Mouse (Mus musculus): Measurements from ENCODE around the gene Oosp2. TPM values are rescaled to one million over a fixed set of nuclear protein-coding genes. Genes with fewer than 3 reads are reported as not detected.

Oosp2 gene
- not detected for total RNA-seq (2021)

GRCm38 (mm10) chr19:11660459-11660858 lies at the start of gene Oosp2:
Gene Oosp2, minus strand, starts transcription at chr19:11660559.
- no peak for DNase-seq (ENCODE audit: low spot score in 2 of 2)
- intact Hi-C loops (cut with DNase I): no loop called here

GRCm38 (mm10) chr19:11698342-11698741 lies 38.0 kb upstream of the Oosp2 start:
- DNase-seq (ENCODE audit: low spot score in 2 of 2): no peak
- intact Hi-C loops (cut with DNase I): no loop called here

GRCm38 (mm10) chr19:11696755-11697154 lies 36.4 kb upstream of the Oosp2 start, which contains the start of gene Oosp3:
Gene Oosp3, plus strand, starts transcription at chr19:11697055.
- intact Hi-C loops (cut with DNase I): no loop called here
- no peak for DNase-seq (ENCODE audit: low spot score in 2 of 2)

GRCm38 (mm10) chr19:11691454-11691853 lies 31.1 kb upstream of the Oosp2 start:
- intact Hi-C loops (cut with DNase I): no loop called here
- DNase-seq (ENCODE audit: low spot score in 2 of 2): no peak

GRCm38 (mm10) chr19:11690839-11691238 lies 30.5 kb upstream of the Oosp2 start, which contains the start of gene Oosp1:
Gene Oosp1, minus strand, starts transcription at chr19:11691150.
- DNase-seq (ENCODE audit: low spot score in 2 of 2): no peak
- intact Hi-C loops (cut with DNase I): no loop called here

DNA sequence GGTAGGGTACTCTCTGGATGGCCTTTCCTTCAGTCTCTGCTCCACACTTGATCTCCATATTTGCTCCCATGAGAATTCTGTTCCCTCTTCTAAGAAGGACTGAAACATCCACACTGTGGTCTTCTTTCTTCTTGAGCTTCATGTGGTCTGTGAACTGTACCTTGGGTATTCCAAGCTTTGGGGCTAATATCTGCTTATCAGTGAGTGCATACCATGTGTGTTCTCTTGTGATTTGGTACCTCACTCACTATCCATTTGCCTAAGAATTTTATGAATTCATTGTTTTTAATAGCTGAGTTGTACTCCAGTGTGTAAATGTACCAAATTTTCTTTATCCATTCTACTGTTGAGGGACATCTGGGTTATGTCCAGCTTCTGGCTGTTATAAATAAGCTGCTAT lies 1.2 kb upstream of the Oosp2 start:
- DNase-seq (ENCODE audit: low spot score in 2 of 2): no peak
- intact Hi-C loops (cut with DNase I): no loop called here

- intact Hi-C loops (cut with DNase I): no loop called here
- DNase-seq (ENCODE audit: low spot score in 2 of 2): no peak
Measured at GRCm38 (mm10) chr19:11659142-11659541, 1.2 kb downstream of the Oosp2 start.

DNA sequence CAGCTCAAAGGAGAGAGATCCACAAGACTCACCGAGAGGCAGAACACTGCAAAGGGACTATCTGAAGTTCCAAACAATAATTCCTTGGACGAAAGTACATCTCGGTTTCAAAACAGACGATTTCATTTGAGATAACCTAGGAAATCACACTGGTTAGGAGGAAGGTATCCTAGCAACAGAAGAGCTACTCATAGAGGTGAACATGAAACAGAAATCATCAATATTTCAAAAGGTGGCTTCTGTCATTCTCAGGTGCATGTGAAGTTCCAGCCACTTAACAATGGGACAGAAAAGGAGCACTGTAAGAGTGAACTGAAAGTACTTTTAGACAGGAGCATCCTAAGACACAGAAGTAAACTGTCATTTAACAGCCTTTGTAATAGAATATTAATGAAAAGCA lies 10.8 kb downstream of the Oosp2 start:
- intact Hi-C loops (cut with DNase I): no loop called here
- DNase-seq (ENCODE audit: low spot score in 2 of 2): no peak

DNA sequence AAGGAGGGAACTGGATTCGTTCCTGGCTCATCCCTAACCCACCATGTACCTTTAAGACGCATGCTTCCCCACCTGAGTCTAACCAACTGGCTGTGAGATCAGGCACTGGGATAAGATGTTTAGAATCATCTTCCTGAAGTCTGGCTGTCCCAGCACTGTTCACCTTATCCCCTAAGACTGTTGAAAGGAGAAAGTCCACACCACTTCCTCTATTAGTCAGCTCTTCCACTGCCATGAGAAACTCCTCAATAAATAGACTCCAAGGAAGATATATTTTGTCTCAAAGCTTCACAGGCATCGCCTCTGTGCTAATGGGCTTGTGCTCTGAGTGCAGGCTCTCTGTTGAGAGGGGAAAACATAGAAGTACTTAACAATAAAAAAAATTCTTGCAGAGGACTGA lies 14.2 kb downstream of the Oosp2 start:
- intact Hi-C loops (cut with DNase I): no loop called here
- DNase-seq (ENCODE audit: low spot score in 2 of 2): no peak

GRCm38 (mm10) chr19:11640732-11641131 lies 19.6 kb downstream of the Oosp2 start, which contains the start of gene Ms4a3:
Gene Ms4a3, minus strand, starts transcription at chr19:11640851.
- no peak for DNase-seq (ENCODE audit: low spot score in 2 of 2)
- intact Hi-C loops (cut with DNase I): no loop called here

DNA sequence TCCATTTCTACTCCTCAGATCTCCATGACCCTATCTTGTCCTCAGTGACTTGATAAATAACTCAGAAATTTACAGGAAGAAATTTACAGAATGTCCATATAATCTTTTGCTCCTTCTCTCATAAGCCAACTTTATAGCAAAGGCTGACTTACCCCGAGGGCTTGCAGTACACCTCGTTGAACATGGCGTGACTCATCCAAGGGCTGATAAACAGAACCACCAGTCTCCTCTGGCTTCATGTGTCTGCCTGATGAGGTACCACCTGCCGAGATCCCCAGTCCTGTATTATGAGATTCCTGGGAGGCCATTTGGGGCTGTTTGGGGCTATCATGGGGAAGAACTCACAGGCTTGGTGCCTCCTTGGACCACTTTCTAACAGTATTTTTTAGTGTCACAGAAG lies 21.3 kb downstream of the Oosp2 start:
- intact Hi-C loops (cut with DNase I): no loop called here
- DNase-seq (ENCODE audit: low spot score in 2 of 2): no peak

GRCm38 (mm10) chr19:11635572-11635971 lies 24.8 kb downstream of the Oosp2 start:
- intact Hi-C loops (cut with DNase I): no loop called here
- DNase-seq (ENCODE audit: low spot score in 2 of 2): no peak

DNA sequence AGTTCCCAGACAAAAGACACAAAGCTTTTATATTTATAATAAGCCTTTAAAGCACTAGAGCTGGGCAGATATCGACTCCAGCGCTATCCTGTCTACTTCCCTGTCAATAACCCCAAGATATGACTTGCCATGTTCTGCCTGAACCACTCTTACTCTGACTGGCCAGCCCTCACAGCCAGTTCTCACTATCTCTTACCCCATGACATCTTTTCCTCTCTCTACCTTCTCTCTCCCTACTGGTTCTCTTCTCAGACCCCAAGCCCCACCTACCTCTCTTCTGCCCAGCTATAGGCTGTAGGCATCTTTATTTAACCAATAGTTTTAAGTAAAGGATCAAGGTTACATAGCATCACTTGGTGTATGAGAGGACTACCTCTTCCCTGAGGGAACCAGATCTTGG lies 26.0 kb downstream of the Oosp2 start:
- DNase-seq (ENCODE audit: low spot score in 2 of 2): no peak
- intact Hi-C loops (cut with DNase I): no loop called here

DNA sequence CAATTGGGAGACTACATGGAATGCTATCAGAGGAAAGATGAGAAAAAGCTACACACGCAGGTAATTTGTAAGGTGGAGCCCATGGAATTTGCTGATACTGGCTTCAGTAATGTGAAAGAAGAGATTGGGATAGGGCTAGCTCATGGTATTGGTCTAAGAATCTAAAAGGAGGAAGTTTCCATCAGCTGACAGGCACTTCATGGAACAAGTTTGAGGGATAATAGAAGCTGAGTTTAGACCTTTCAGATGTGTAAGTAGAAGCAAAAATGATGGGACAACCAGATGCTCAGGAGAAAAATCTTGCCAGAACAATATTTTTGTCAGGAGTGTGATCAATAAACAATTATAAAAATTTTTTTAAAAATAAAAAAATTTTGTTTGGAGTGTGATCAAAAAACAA lies 26.6 kb downstream of the Oosp2 start:
- no peak for DNase-seq (ENCODE audit: low spot score in 2 of 2)
- intact Hi-C loops (cut with DNase I): no loop called here

GRCm38 (mm10) chr19:11625231-11625630 lies 35.1 kb downstream of the Oosp2 start:
- intact Hi-C loops (cut with DNase I): no loop called here
- DNase-seq (ENCODE audit: low spot score in 2 of 2): no peak

- intact Hi-C loops (cut with DNase I): no loop called here
- no peak for DNase-seq (ENCODE audit: low spot score in 2 of 2)
Measured at GRCm38 (mm10) chr19:11624800-11625199, 35.6 kb downstream of the Oosp2 start.

DNA sequence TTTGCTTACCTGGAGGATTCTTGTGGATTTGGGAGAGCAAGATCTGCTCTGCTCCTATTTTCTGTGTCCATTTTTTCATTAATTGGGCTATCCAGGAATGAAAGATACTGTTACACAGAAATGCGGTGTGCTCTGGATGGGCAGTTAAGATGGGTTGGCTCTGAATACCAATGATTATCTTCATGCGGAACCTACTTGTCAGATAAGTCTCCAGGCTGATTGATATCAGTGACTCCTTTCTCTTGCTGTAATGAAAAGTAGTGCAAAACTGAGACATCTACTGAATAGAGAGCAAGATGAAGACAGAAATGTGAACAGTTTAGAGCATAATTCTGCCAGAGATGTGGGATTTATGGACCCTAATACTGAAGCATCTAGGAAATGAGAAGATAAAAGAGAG lies 36.8 kb downstream of the Oosp2 start, which contains the start of gene Ms4a2:
Gene Ms4a2 (minus strand): TSS at position 169 of the 400 bp plus-strand sequence.
- intact Hi-C loops (cut with DNase I): no loop called here
- DNase-seq (ENCODE audit: low spot score in 2 of 2): no peak

DNA sequence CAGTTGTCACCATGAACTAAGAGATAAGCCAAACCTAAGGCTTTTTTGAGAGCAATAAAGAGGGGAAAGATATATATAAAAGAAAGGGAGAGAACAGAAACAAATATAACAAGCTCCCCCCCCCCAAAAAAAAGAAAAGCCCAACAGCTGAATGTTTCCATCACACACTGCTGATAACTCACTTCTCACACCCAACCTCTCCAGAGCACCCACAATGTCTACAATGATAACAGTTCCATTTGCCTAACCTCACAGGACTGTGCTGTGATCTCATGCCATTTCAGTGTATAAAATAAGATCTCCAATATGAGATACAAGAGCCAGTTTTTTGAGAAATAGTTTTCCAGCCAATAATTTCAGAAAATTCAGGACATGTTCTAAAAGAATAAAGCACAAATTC lies 42.4 kb downstream of the Oosp2 start:
- intact Hi-C loops (cut with DNase I): no loop called here
- DNase-seq (ENCODE audit: low spot score in 2 of 2): no peak

DNA sequence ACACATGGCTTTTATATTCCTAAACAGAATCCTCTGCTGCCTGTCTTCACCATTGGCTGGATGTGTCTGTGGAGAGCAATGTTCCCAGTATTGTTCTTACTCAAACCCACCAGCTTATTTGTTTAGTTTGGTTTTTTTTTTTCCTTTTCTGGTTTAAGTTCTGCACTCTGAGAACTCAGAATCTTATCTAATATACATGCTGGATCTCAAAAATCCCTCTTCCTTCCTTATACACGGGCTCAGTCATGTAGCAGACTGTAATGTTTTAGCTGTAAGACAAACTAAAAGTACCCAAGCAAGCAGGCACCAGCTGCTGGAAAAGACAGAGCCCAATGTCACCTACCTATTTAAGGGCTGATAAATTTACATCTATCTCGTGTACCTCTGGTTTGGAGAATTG lies 45.6 kb downstream of the Oosp2 start:
- intact Hi-C loops (cut with DNase I): no loop called here
- no peak for DNase-seq (ENCODE audit: low spot score in 2 of 2)

DNA sequence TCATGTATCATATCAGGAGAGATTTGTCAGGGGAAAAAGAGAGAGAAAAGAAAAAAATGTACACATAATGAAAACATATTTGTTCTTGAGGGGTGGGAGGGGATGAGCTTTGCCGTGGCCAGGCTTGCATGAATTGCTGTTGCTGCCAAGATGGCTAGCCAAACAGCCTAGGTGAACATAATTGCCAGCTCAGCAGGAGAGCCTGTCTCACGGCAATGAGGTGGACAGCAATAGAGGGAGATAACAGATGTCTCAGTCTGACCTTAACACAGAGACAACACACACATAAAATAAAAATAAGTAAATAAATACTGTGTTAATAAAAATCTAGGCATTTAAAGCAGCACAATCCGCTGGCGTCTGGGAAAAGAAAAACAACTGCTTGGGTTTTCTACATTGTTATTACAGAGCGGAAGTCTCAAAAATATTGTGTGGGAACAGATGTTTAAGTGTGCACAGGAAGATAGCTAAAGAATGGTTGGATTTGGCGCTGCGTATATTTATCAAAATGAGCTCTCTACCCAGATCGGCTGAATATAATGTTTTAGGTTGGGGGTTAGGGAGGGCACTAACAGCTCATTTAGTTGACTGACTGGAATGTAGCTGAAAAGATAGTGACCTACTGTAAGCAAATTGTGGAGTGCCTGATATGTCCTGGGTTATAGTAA lies 46.4 kb downstream of the Oosp2 start:
- DNase-seq (ENCODE audit: low spot score in 2 of 2): no peak
- intact Hi-C loops (cut with DNase I): loop anchor here (2.0 kb wide), 1 partner anchor 153 kb away; no protein-coding TSS in a partner anchor

- DNase-seq (ENCODE audit: low spot score in 2 of 2): no peak
- intact Hi-C loops (cut with DNase I): loop anchor here (2.0 kb wide), 1 partner anchor 154 kb away; no protein-coding TSS in a partner anchor
Measured at GRCm38 (mm10) chr19:11613084-11613483, 47.3 kb downstream of the Oosp2 start.

GRCm38 (mm10) chr19:11612293-11612692 lies 48.1 kb downstream of the Oosp2 start:
- no peak for DNase-seq (ENCODE audit: low spot score in 2 of 2)
- intact Hi-C loops (cut with DNase I): loop anchor here (2.0 kb wide), 1 partner anchor 155 kb away; no protein-coding TSS in a partner anchor
